Mouse (Mus musculus) 416B (cell line): ENCODE measurements at regions not wholly inside any gene's neighbourhood (a gene's known extent, or its start where the extent isn't known, plus 50 kb on each side); places are given as distances from the start of the nearest gene placed in this dataset.

ENCODE experiments used
- DNase-seq: peaks from one replicate; pipeline ENCODE4 v3.0.0; 2011; ENCODE audit warnings: low read depth

- DNase-seq = no peak
These were observed 458.5 kb upstream of the Cdh10 start for GRCm38 (mm10) chr15:18360256-18360655.

- peak; percentile 25 for DNase-seq
These were observed 419.0 kb upstream of the Cdh10 start for GRCm38 (mm10) chr15:18399724-18400123.

GRCm38 (mm10) chr15:18400257-18400846 is 418.4 kb upstream of the Cdh10 start:
- DNase-seq = no peak

GRCm38 (mm10) chr15:18432705-18433104 is 386.0 kb upstream of the Cdh10 start:
- DNase-seq = no peak

- DNase-seq = no peak
These were observed 364.9 kb upstream of the Cdh10 start for GRCm38 (mm10) chr15:18453801-18454200.

- DNase-seq = no peak
These were observed 336.4 kb upstream of the Cdh10 start for GRCm38 (mm10) chr15:18482385-18482784.

GRCm38 (mm10) chr15:18511606-18512005 is 307.1 kb upstream of the Cdh10 start:
- no peak for DNase-seq

GRCm38 (mm10) chr15:18517701-18518100 is 301.0 kb upstream of the Cdh10 start:
- DNase-seq = peak; percentile 38

GRCm38 (mm10) chr15:18556457-18556856 is 262.3 kb upstream of the Cdh10 start:
- no peak for DNase-seq
